ENCODE assay signal across 8 mouse cellular contexts in genomic region chr9:64784841-64785240, GRCm38 (mm10). TPM values are rescaled to one million over a fixed set of nuclear protein-coding genes. Genes with fewer than 3 reads are reported as not detected.
DNase-seq lines count a peak whose midpoint lies in the region; ATAC-seq and TF ChIP-seq lines count a peak whose summit lies in the region.

No protein-coding gene starts in this region.

- peaks cover under 1% of the 10 kb centered on the region; the same call in 1 of the 2 replicates for H3K4me1 ChIP-seq in testis, adult 2 months (ENCODE audit: control insufficient read depth, insufficient read depth, low read length)
- H3K4me1 ChIP-seq in stomach, postnatal 0 days (replicated peaks; ENCODE audit: control insufficient read depth, insufficient read depth), result no peaks in the 10 kb centered on the region

- TF ChIP-seq POLR2A in testis, adult 2 months (IDR thresholded peaks at IDR 0.05; ENCODE audit: control insufficient read depth, low read depth, low read length), result no peak

- peak; percentile 73 to 77 for DNase-seq in cerebellum, postnatal 10 days
- no peak for DNase-seq in testis, postnatal 14 days (ENCODE audit: low spot score)
- peak; percentile 52 for DNase-seq in embryo, embryonic 11.5 days (ENCODE audit: low read depth, low spot score)
- DNase-seq in lung, postnatal 36 days, result peak; percentile 90
- DNase-seq in stomach, postnatal 0 days (ENCODE audit: low spot score), result peak; percentile 68

- no peak overlapping the region for H3K4me3 ChIP-seq in testis, adult 2 months (ENCODE audit: control insufficient read depth, low read depth, low read length)
- H3K4me3 ChIP-seq in stomach, postnatal 0 days (ENCODE audit: low read depth, low read length), result no peak overlapping the region

- no peak overlapping the region for H3K9ac ChIP-seq in stomach, postnatal 0 days (ENCODE audit: low read length)

- WGBS in stomach, postnatal 0 days, result 33% methylated on average over 4 of the region's 4 CpGs

- TF ChIP-seq EP300 in stomach, postnatal 0 days (optimal IDR thresholded peaks at IDR 0.05), result no peak

- no peak overlapping the region for H3K4me2 ChIP-seq in stomach, postnatal 0 days (replicated peaks; ENCODE audit: low read depth)

- peak; percentile 53; the same call in 1 of the 2 replicates for TF ChIP-seq CTCF in testis, adult 2 months (IDR thresholded peaks at IDR 0.05; ENCODE audit: control insufficient read depth, insufficient read depth, insufficient replicate concordance, low read depth, low read length)
- TF ChIP-seq CTCF in stomach, postnatal 0 days (IDR thresholded peaks at IDR 0.05; ENCODE audit: low read depth), result peak; percentile 86

- no peak overlapping the region for H3K27ac ChIP-seq in testis, adult 2 months (ENCODE audit: control insufficient read depth, insufficient read depth, low read depth, low read length)
- H3K27ac ChIP-seq in stomach, postnatal 0 days (replicated peaks), result no peak overlapping the region

- no peaks in the 10 kb centered on the region for H3K27me3 ChIP-seq in testis, adult 2 months (ENCODE audit: control insufficient read depth, insufficient read depth, low read length)
- no peaks in the 10 kb centered on the region for H3K27me3 ChIP-seq in stomach, postnatal 0 days (ENCODE audit: control insufficient read depth, insufficient read depth, low read length)

- H3K36me3 ChIP-seq in testis, adult 2 months (ENCODE audit: control insufficient read depth, insufficient read depth, low read length), result no peaks in the 10 kb centered on the region
- no peaks in the 10 kb centered on the region for H3K36me3 ChIP-seq in stomach, postnatal 0 days (ENCODE audit: control insufficient read depth, insufficient read depth, low read length)

- ATAC-seq in cerebellum, adult (ENCODE audit: insufficient number of reproducible peaks, low FRiP score, low TSS enrichment), result no peak
- peak; percentile 55 for ATAC-seq in inflammation-experienced regulatory T-cells, adult 6 months
- ATAC-seq in stomach, postnatal 0 days (ENCODE audit: low FRiP score, low TSS enrichment), result no peak

- no peaks in the 10 kb centered on the region for H3K9me3 ChIP-seq in stomach, postnatal 0 days (ENCODE audit: control insufficient read depth, low read length)

RNA-seq across cellular contexts. Expression of gene Dennd4a, which starts 26.3 kb away (rescaled TPM):
- 7.0 and 8.3 TPM in 2 replicates for polyA plus RNA-seq in testis, adult 2 months (2012; rRNA removed)
- polyA plus RNA-seq in inflammation-experienced regulatory T-cells, adult 6 months (2017; shearing (Covaris generic)), result 10 to 100 TPM; 16.5 to 20.8 (median 20.3) TPM
- polyA plus RNA-seq in stomach, postnatal 0 days (2015; fragmentation: Nextera tagmentation; extraction: Ambion mirVana), result 2.9 and 4.0 TPM in 2 replicates

RNA-seq across cellular contexts. Expression of gene Rab11a, which starts 47.3 kb away (rescaled TPM):
- polyA plus RNA-seq in testis, adult 2 months (2012; rRNA removed), result 113 and 127 TPM in 2 replicates
- polyA plus RNA-seq in inflammation-experienced regulatory T-cells, adult 6 months (2017; shearing (Covaris generic)), result 100 to 1,000 TPM; 214 to 310 (median 217) TPM
- 1,191 and 1,262 TPM in 2 replicates for polyA plus RNA-seq in stomach, postnatal 0 days (2015; fragmentation: Nextera tagmentation; extraction: Ambion mirVana)
